Mouse (Mus musculus) bone marrow, adult 2 months (tissue): ENCODE measurements around the gene Foxr1.

Experiments used
- CTCF ChIP-seq: fragments of 200-500 bp; IDR thresholded peaks from 2 replicates; pipeline ENCODE4 v1.5.1; 2011; ENCODE audit warnings: low read length, control low read depth; ENCODE audit not compliant: control insufficient read depth, insufficient read depth
- POLR2A ChIP-seq: fragments of 200-500 bp; IDR thresholded peaks from 2 replicates; pipeline ENCODE4 v1.6.1; 2011; ENCODE audit warnings: low read depth, mild to moderate bottlenecking, control low read depth, low read length, borderline replicate concordance; ENCODE audit not compliant: control insufficient read depth

DNA sequence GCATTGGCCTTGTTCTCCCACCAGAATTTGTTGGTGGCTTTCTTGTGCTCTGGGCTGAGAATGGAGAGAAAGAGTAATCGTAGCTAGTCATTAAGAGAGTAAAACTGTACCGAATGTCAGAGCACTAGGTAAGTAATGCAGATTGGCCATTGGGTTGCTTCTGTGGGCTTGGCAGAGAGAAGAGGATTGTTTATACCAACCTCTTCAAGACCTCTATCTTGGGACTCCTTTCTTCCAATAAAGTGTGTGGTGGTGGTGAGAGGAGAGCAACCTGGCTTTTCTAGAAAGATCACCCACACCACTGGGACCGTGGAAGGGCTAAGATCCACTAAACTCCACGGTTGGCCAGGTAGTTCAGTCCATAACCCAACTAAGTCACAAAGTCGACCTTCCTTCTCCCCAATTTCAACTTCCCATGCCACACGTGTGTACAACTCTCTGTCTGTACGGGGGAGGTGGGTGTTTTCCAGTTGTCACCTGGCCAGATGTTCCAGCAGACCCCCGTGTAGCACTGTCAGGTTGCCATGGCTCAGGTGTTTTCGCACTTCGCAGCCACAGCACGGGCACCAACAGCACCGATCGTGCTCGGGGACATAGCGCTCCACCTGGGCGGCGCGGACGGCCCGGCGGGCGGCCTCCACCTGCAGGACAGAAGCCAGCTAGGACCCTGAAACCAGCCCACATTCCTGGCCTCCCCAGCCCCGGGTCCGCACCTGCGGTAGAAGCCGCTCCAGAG lies 23.6 kb downstream of the Foxr1 start:
- TF ChIP-seq CTCF = no peak
- TF ChIP-seq POLR2A = no peak
